Mouse (Mus musculus) hindbrain, embryonic 16.5 days (tissue): Measurements from ENCODE around the gene Ankfy1. TPM values are rescaled to one million over a fixed set of nuclear protein-coding genes. Genes with fewer than 3 reads are reported as not detected.

Source experiments
- ATAC-seq: fragments of 200-750 bp; cut with Nextera tagmentation; 2 replicates; pipeline ENCODE4 v1.8.0; 2017; ENCODE audit warnings: moderate TSS enrichment, moderate library complexity
- H3K27ac ChIP-seq: fragments of 300-500 bp; sonication (generic); 2 replicates; pipeline ENCODE4 v1.5.1; 2014; ENCODE audit warnings: low read depth, mild to moderate bottlenecking, control low read depth, low read length, moderate library complexity
- H3K27me3 ChIP-seq: fragments of 300-500 bp; sonication (generic); replicated peaks from 2 replicates; pipeline ENCODE4 v1.6.1; 2014; ENCODE audit warnings: low read length; ENCODE audit not compliant: control insufficient read depth, insufficient read depth
- H3K36me3 ChIP-seq: fragments of 300-500 bp; sonication (generic); 2 replicates; pipeline ENCODE4 v1.6.1; 2014; ENCODE audit warnings: mild to moderate bottlenecking, low read length, moderate library complexity, mixed read lengths; ENCODE audit not compliant: control insufficient read depth, insufficient read depth
- H3K4me1 ChIP-seq: fragments of 300-500 bp; sonication (generic); 2 replicates; pipeline ENCODE4 v1.6.1; 2014; ENCODE audit warnings: low read depth, low read length; ENCODE audit not compliant: control insufficient read depth, insufficient read depth
- H3K4me2 ChIP-seq: fragments of 300-500 bp; sonication (generic); 2 replicates; pipeline ENCODE4 v1.6.1; 2014; ENCODE audit warnings: mild to moderate bottlenecking, low read length, control low read depth, moderate library complexity
- H3K4me3 ChIP-seq: fragments of 300-500 bp; sonication (generic); 2 replicates; pipeline ENCODE4 v1.5.1; 2014; ENCODE audit warnings: mild to moderate bottlenecking, low read length, control low read depth, moderate library complexity
- H3K9ac ChIP-seq: fragments of 300-500 bp; sonication (generic); 2 replicates; pipeline ENCODE4 v1.6.1; 2014; ENCODE audit warnings: low read depth, mild to moderate bottlenecking, control low read depth, low read length, moderate library complexity
- H3K9me3 ChIP-seq: fragments of 300-500 bp; sonication (generic); 2 replicates; pipeline ENCODE4 v1.6.1; 2014; ENCODE audit warnings: mild to moderate bottlenecking, low read length, moderate library complexity; ENCODE audit not compliant: control insufficient read depth
- WGBS: fragments of 180-500 bp; shearing (Covaris S2); extraction: QIAGEN DNeasy Blood & Tissue Kit; methylation state at CpG from one replicate; pipeline ENCODE4 v1.1.7; 2014; 5-methylcytosine and 5-hydroxymethylcytosine counted together
- polyA plus RNA-seq: library from polyadenylated mRNA; unstranded; fragments of >200 nt; fragmentation: Nextera tagmentation; extraction: Ambion mirVana; gene quantifications from 2 replicates; pipeline ENCODE4 v1.2.1, GENCODE M21; 2015

Gene Ankfy1
- 19.8 and 25.5 TPM in 2 replicates for polyA plus RNA-seq

DNA sequence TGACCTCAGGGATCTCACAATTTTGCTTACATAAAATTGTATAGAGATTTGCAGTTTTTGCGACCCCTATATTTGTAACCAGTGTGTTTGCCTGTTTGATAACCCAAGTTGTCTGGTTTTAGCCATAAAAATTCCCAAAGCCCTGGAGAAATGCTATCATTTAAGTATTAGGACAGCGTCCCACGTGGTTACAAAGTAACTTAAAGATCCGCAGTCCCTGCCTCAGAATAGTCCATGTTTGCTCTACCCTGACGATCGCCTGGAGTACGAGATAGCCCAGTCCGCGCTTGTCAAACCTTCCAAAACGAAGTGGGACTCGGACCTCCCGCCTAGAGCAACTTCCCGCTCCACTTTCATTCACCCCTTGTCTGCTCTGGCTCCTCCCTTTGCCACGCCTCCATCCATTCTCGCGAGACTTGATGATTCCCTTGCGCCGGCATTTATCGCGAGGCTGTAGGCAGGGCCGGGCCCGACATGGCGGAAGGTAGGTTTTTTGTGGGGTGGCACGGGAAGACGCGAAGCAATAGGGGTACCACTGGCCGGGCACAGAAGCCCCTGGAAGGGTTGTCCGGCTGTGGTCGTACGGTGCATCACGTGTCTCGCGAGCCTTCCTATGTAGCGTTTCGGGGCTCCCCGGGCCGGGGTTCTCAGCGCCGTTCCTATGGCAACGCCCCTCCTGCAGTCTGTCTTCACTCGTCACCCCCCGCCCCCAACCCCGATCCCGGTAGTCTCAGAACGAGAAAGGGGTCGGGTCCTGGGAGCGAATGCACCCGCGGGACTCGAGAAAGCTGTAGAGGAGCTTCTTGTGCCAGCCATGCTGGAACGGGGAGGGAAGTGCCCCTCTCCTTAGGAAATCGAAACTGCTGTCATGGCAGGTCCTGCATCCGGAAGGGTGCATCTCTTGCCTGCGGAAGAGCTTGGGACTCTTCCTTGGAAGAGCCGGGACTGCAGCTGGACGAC lies at the start of gene Ankfy1:
Gene Ankfy1 (plus strand): TSS at position 456 of the 960 bp plus-strand sequence.
- H3K4me3 ChIP-seq = peak within 1 kb of the TSS; percentile 94
- WGBS = under 1% methylated on average over 56 of the region's 56 CpGs
- peak within 1 kb of the TSS; percentile 95 for H3K27ac ChIP-seq
- ATAC-seq = peak; percentile 97
- H3K9ac ChIP-seq = peak within 1 kb of the TSS; percentile 93
- H3K36me3 ChIP-seq = no peaks in the 10 kb centered on the region; the same call in 1 of the 2 replicates
- peaks cover 24% of the 10 kb centered on the region for H3K4me1 ChIP-seq
- H3K9me3 ChIP-seq = no peaks in the 10 kb centered on the region
- no peaks in the 10 kb centered on the region for H3K27me3 ChIP-seq
- H3K4me2 ChIP-seq = peak within 1 kb of the TSS; percentile 89

DNA sequence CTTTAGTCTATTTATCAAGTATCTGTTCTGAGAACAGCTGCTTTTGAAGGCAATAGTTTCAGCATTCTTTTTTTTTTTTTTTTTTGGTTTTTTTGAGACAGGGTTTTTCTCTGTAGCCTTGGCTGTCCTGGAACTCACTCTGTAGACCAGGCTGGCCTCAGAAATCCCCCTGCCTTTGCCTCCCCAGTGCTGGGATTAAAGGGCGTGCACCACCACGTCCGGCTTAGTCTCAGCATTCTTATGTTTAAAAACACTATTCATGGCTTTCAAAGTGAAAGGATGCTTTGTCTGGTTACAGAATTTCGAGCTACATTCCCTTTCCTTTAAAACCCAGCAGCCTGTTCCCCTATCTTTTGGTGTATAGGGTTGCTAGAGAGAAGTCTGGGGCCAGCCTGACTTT lies 47.1 kb upstream of the Ankfy1 start:
- no peak overlapping the region for H3K27ac ChIP-seq
- H3K36me3 ChIP-seq = no peaks in the 10 kb centered on the region
- no peak overlapping the region for H3K9ac ChIP-seq
- no peaks in the 10 kb centered on the region for H3K27me3 ChIP-seq
- H3K4me3 ChIP-seq = no peak overlapping the region
- H3K4me1 ChIP-seq = no peaks in the 10 kb centered on the region
- no peak overlapping the region for H3K4me2 ChIP-seq
- ATAC-seq = no peak
- 20% methylated on average over 4 of the region's 4 CpGs for WGBS
- H3K9me3 ChIP-seq = no peaks in the 10 kb centered on the region

DNA sequence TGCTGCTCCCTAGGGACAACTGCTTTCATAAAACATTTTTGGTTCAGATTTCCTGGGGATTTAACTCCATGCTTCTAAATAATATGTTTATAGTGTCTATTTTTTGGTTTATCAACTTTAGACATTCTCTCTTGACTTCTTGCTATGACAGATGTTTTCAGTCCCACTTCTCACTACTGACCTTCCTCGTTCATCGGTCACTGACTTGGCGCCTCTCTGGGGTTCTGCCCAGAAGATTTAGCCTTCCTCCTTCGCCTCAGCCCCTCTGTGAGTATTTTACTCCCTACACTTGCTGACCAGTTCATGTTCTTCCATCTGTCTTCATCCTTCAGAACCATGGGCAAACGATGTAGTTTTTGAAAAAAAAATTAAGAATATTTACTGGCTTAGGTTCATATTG lies 44.4 kb upstream of the Ankfy1 start:
- Histone ChIP-seq H3K9ac (no peak overlapping the region), H3K4me3 (no peak overlapping the region), H3K9me3 (no peaks in the 10 kb centered on the region), H3K4me1 (no peaks in the 10 kb centered on the region), H3K4me2 (no peak overlapping the region), H3K36me3 (no peaks in the 10 kb centered on the region), H3K27me3 (no peaks in the 10 kb centered on the region), H3K27ac (no peak overlapping the region)
- ATAC-seq = no peak
- WGBS = 86% methylated on average over 5 of the region's 5 CpGs

DNA sequence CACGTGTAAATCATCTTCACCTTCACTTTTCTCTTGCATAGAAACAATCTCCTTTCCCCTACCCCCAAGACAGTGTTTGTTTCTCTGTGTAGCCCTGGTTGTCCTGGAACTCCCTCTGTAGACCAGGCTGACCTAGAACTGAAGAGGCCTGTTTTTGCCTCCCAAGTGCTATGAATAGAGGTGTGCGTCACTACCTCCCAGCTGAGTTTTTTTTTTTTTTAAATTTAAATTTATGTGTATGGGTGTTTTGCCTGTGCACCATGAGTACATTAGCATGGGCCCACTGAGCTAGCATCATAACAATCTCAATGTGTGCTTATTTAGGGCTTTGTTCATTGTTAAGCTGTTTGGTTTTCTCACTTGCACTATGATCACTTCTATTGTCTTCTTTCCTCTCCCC lies 39.5 kb upstream of the Ankfy1 start:
- no peak overlapping the region for H3K4me3 ChIP-seq
- H3K27me3 ChIP-seq = no peaks in the 10 kb centered on the region
- H3K4me2 ChIP-seq = no peak overlapping the region
- no peaks in the 10 kb centered on the region for H3K9me3 ChIP-seq
- no peaks in the 10 kb centered on the region for H3K36me3 ChIP-seq
- H3K4me1 ChIP-seq = no peaks in the 10 kb centered on the region
- H3K9ac ChIP-seq = no peak overlapping the region
- 80% methylated on average over 2 of the region's 2 CpGs for WGBS
- no peak overlapping the region for H3K27ac ChIP-seq
- no peak for ATAC-seq

DNA sequence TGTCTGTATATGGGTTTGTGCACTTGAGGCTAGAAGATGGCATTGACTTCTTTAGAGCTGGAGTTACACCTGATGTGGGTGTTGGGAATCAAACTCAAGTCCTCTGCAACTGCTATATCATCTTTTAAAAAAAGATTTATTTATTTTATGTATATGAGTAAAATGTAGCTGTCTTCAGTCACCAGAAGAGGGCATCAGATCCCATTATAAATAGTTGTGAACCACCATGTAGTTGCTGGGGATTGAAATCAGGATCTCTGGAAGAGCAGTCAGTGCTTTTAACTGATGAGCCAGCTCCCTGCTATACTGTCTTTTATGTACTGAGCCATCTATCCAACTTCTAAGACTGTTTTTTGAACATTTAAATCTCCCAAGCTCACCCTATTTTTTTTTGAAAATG lies 29.9 kb upstream of the Ankfy1 start:
- H3K27me3 ChIP-seq = no peaks in the 10 kb centered on the region
- H3K4me2 ChIP-seq = no peak overlapping the region
- H3K9me3 ChIP-seq = no peaks in the 10 kb centered on the region
- no peaks in the 10 kb centered on the region for H3K4me1 ChIP-seq
- ATAC-seq = no peak
- no peaks in the 10 kb centered on the region for H3K36me3 ChIP-seq
- H3K4me3 ChIP-seq = no peak overlapping the region
- no peak overlapping the region for H3K9ac ChIP-seq
- no peak overlapping the region for H3K27ac ChIP-seq

DNA sequence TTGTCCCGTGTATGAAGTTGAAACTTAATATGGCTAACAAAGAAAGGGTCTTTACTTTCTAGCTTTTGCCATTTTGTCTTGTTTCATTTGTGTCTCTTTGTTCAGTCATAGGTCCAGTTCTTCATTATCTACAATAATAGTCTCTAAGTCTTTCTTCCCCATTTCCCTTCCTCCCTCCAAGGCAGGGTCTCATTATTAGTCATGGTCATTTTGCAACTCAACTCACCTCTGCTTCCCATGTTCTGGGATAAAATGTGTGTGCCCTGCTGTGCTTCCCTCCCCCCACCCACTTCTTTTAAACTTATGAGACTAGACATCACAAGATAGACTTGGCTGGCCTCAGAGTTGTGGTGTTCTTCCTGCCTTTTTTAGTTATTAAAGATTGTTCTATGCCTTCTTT lies 29.4 kb upstream of the Ankfy1 start:
- no peak overlapping the region for H3K4me2 ChIP-seq
- H3K27ac ChIP-seq = no peak overlapping the region
- WGBS = 98% methylated on average over 1 of the region's 1 CpGs

DNA sequence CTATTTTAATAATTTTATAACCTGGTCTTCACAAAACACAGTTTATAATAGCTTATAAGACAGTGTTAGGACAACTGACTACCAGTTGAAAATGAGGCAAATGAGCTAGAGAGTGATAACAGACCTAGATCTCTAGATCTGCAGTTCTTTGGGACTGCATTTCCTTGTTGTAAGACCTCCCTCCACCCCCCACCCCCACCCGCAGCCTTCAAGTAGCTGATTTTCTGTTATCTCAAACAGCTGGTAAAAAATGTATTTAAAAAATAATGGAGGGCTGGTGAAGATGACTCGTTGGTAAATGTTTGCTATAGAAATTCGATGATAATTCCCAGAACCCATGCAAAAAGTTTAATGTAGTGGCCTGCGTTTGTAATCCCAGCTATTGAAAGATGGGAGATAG lies 25.2 kb upstream of the Ankfy1 start:
- Histone ChIP-seq H3K36me3 (no peaks in the 10 kb centered on the region), H3K9me3 (no peaks in the 10 kb centered on the region), H3K9ac (no peak overlapping the region), H3K4me3 (no peak overlapping the region), H3K4me1 (no peaks in the 10 kb centered on the region), H3K4me2 (no peak overlapping the region), H3K27ac (no peak overlapping the region), H3K27me3 (no peaks in the 10 kb centered on the region)
- 96% methylated on average over 4 of the region's 4 CpGs for WGBS
- no peak for ATAC-seq

More for the DNA sequence above, 29.4 kb upstream of the Ankfy1 start:
- H3K27me3 ChIP-seq = no peaks in the 10 kb centered on the region
- no peak for ATAC-seq
- no peak overlapping the region for H3K9ac ChIP-seq
- no peaks in the 10 kb centered on the region for H3K36me3 ChIP-seq
- H3K4me1 ChIP-seq = no peaks in the 10 kb centered on the region
- H3K4me3 ChIP-seq = no peak overlapping the region
- H3K9me3 ChIP-seq = no peaks in the 10 kb centered on the region

DNA sequence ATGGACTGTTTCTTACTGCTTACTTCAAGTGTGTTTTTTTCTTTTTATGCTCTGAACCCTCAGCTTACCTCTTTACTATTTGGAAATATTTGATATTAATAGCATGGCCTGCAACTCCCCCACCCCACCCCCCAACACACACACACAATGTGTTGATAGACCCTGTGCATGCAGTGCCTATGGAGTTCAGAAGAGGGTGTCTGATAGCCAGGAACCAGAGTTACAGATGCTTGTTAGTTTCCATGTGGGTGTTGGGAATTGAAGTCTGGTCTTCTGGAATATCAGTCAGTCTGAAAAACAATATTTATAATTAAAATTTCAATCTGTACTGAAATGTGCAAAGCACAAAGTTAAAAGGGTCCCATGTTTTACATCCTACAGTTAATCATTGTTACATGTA lies 19.2 kb upstream of the Ankfy1 start:
- Histone ChIP-seq H3K9ac (no peak overlapping the region), H3K36me3 (no peaks in the 10 kb centered on the region), H3K4me3 (no peak overlapping the region), H3K4me1 (no peaks in the 10 kb centered on the region), H3K27me3 (no peaks in the 10 kb centered on the region), H3K27ac (no peak overlapping the region), H3K9me3 (no peaks in the 10 kb centered on the region), H3K4me2 (no peak overlapping the region)
- no peak for ATAC-seq

DNA sequence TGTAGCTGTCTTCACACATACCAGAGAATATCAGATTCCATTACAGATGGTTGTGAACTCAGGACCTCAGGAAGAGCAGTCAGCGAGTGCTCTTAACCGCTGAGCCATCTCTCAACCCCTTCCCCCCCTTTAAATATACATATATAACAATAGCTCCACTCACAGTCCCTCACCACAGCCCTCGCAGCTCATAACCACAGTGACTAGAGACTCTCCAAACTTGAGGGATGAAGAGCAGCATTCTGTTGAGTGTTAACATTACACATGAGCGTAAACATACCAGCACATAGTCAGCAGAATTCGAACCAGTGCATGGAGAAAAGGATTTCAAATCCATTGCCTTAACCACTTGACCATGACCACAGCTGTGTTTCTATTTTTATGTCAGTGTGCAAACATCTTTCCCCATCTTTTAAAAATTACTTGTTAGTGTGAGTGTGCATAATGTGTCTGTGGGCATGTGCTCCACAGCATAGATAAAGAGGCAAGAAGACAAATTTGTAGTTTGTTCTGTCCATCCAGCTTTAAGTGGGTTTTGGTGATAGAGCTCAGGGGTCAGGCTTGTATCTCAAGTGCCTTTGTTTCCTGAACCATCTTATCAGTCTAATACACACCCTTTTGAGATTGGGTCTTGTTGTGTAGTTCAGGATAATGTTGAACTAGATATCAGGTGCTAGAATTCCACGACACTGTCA lies 18.4 kb upstream of the Ankfy1 start:
- ATAC-seq = no peak
- Histone ChIP-seq H3K27me3 (no peaks in the 10 kb centered on the region), H3K4me3 (no peak overlapping the region), H3K9ac (no peak overlapping the region), H3K36me3 (no peaks in the 10 kb centered on the region), H3K9me3 (no peaks in the 10 kb centered on the region), H3K4me2 (no peak overlapping the region), H3K27ac (no peak overlapping the region), H3K4me1 (no peaks in the 10 kb centered on the region)
- WGBS = 85% methylated on average over 6 of the region's 6 CpGs
